Mouse (Mus musculus) midbrain, embryonic 12.5 days (tissue): ENCODE results near the gene Phactr3. TPM values are rescaled to one million over a fixed set of nuclear protein-coding genes. Genes with fewer than 3 reads are reported as not detected.
A peak's percentile ranks its signal among the peaks of the same experiment; 100 is the strongest.
"Not testable (repeated sequence)": the region's sequence is repeated elsewhere in the genome, so short reads cannot be mapped to it uniquely, and the experiment has no call there.

Experiments used
- ATAC-seq: fragments of 200-750 bp; cut with Nextera tagmentation; 2 replicates; pipeline ENCODE4 v1.8.0; 2017; ENCODE audit warnings: low read depth, moderate TSS enrichment, moderate library complexity; ENCODE audit not compliant: low FRiP score
- H3K27ac ChIP-seq: fragments of 300-500 bp; sonication (generic); replicated peaks from 2 replicates; pipeline ENCODE4 v1.5.1; 2016; ENCODE audit warnings: mild to moderate bottlenecking
- H3K27me3 ChIP-seq: fragments of 300-500 bp; sonication (generic); 2 replicates; pipeline ENCODE4 v1.6.1; 2016; ENCODE audit warnings: mild to moderate bottlenecking
- H3K36me3 ChIP-seq: fragments of 300-500 bp; sonication (generic); 2 replicates; pipeline ENCODE4 v1.6.1; 2016
- H3K4me1 ChIP-seq: fragments of 300-500 bp; sonication (generic); 2 replicates; pipeline ENCODE4 v1.6.1; 2016
- H3K4me2 ChIP-seq: fragments of 300-500 bp; sonication (generic); replicated peaks from 2 replicates; pipeline ENCODE4 v1.6.1; 2016; ENCODE audit warnings: mild to moderate bottlenecking, moderate library complexity
- H3K4me3 ChIP-seq: fragments of 300-500 bp; sonication (generic); 2 replicates; pipeline ENCODE4 v1.5.1; 2016; ENCODE audit warnings: mild to moderate bottlenecking
- H3K9ac ChIP-seq: fragments of 300-500 bp; sonication (generic); replicated peaks from 2 replicates; pipeline ENCODE4 v1.6.1; 2016; ENCODE audit warnings: mild to moderate bottlenecking, moderate library complexity
- H3K9me3 ChIP-seq: fragments of 300-500 bp; sonication (generic); 2 replicates; pipeline ENCODE4 v1.6.1; 2016; ENCODE audit warnings: mild to moderate bottlenecking
- WGBS: fragments of 180-500 bp; shearing (Covaris S2); methylation state at CpG from one replicate; pipeline ENCODE4 v1.1.7; 2016; 5-methylcytosine and 5-hydroxymethylcytosine counted together
- polyA plus RNA-seq: library from polyadenylated mRNA; unstranded; fragments of >200 nt; fragmentation: Nextera tagmentation; extraction: Ambion mirVana; gene quantifications from 2 replicates; pipeline ENCODE4 v1.2.1, GENCODE M21; 2016

Gene Phactr3
- polyA plus RNA-seq, 1 experiment from 2014 or later, result 19.1 TPM

- Histone ChIP-seq H3K4me3 (no peak overlapping the region), H3K27me3 (no peaks in the 10 kb centered on the region), H3K9ac (no peak overlapping the region), H3K4me1 (no peaks in the 10 kb centered on the region), H3K9me3 (no peaks in the 10 kb centered on the region), H3K27ac (no peak overlapping the region), H3K36me3 (no peaks in the 10 kb centered on the region), H3K4me2 (no peak overlapping the region)
- no peak for ATAC-seq
- WGBS, result 85% methylated on average over 10 of the region's 10 CpGs
Observed at GRCm38 (mm10) chr2:178321271-178321670, 202.5 kb downstream of the Phactr3 start.

- Histone ChIP-seq H3K27ac (no peak overlapping the region), H3K4me2 (no peak overlapping the region), H3K9ac (no peak overlapping the region), H3K9me3 (no peaks in the 10 kb centered on the region), H3K4me3 (no peak overlapping the region), H3K4me1 (peaks cover 10% of the 10 kb centered on the region), H3K27me3 (no peaks in the 10 kb centered on the region), H3K36me3 (no peaks in the 10 kb centered on the region)
- no peak for ATAC-seq
- 93% methylated on average over 3 of the region's 3 CpGs for WGBS
Observed at GRCm38 (mm10) chr2:178324410-178324809, 205.6 kb downstream of the Phactr3 start.

GRCm38 (mm10) chr2:178324818-178325217 lies 206.0 kb downstream of the Phactr3 start:
- ATAC-seq, result no peak
- Histone ChIP-seq H3K9me3 (no peaks in the 10 kb centered on the region), H3K4me1 (peaks cover 10% of the 10 kb centered on the region), H3K9ac (no peak overlapping the region), H3K4me3 (no peak overlapping the region), H3K27ac (no peak overlapping the region), H3K36me3 (no peaks in the 10 kb centered on the region), H3K27me3 (no peaks in the 10 kb centered on the region), H3K4me2 (no peak overlapping the region)
- WGBS, result 93% methylated on average over 4 of the region's 4 CpGs

GRCm38 (mm10) chr2:178326067-178326466 lies 207.3 kb downstream of the Phactr3 start:
- ATAC-seq, result no peak
- Histone ChIP-seq H3K36me3 (no peaks in the 10 kb centered on the region), H3K4me3 (no peak overlapping the region), H3K27me3 (no peaks in the 10 kb centered on the region), H3K9me3 (no peaks in the 10 kb centered on the region), H3K27ac (no peak overlapping the region), H3K4me2 (no peak overlapping the region), H3K4me1 (peaks cover 10% of the 10 kb centered on the region), H3K9ac (no peak overlapping the region)
- 93% methylated on average over 10 of the region's 10 CpGs for WGBS

GRCm38 (mm10) chr2:178326750-178327465 lies 208.1 kb downstream of the Phactr3 start:
- Histone ChIP-seq H3K4me1 (peaks cover 10% of the 10 kb centered on the region), H3K4me3 (no peak overlapping the region), H3K4me2 (peak overlapping the region; percentile 33; the same call in 1 of the 2 replicates), H3K27ac (peak overlapping the region; percentile 54; the same call in 1 of the 2 replicates), H3K9ac (no peak overlapping the region; the same call in 1 of the 2 replicates), H3K27me3 (no peaks in the 10 kb centered on the region), H3K36me3 (no peaks in the 10 kb centered on the region), H3K9me3 (no peaks in the 10 kb centered on the region)
- peak; percentile 38; the same call in 1 of the 2 replicates for ATAC-seq
- WGBS, result 37% methylated on average over 5 of the region's 5 CpGs

GRCm38 (mm10) chr2:178327466-178328040 lies 208.8 kb downstream of the Phactr3 start:
- 10% methylated on average over 12 of the region's 12 CpGs for WGBS
- H3K9me3 ChIP-seq, result no peaks in the 10 kb centered on the region
- peak; percentile 97 for ATAC-seq
- no peaks in the 10 kb centered on the region for H3K27me3 ChIP-seq
- 0 out of 2 replicates have a peak overlapping the region, but pooled peaks have one; percentile 4 for H3K9ac ChIP-seq
- peak overlapping the region; percentile 33 for H3K4me2 ChIP-seq
- H3K27ac ChIP-seq, result peak overlapping the region; percentile 54
- peak overlapping the region; percentile 3; the same call in 1 of the 2 replicates for H3K4me3 ChIP-seq
- H3K4me1 ChIP-seq, result peaks cover 10% of the 10 kb centered on the region
- 0 out of 2 replicates have a peak, but pooled peaks cover 4% of the 10 kb centered on the region for H3K36me3 ChIP-seq

- no peak overlapping the region for H3K4me3 ChIP-seq
- no peaks in the 10 kb centered on the region for H3K9me3 ChIP-seq
- H3K27ac ChIP-seq, result no peak overlapping the region
- WGBS, result 86% methylated on average over 5 of the region's 5 CpGs
- no peak overlapping the region for H3K4me2 ChIP-seq
- no peak overlapping the region for H3K9ac ChIP-seq
- no peak for ATAC-seq
- H3K36me3 ChIP-seq, result 0 out of 2 replicates have a peak, but pooled peaks cover 8% of the 10 kb centered on the region
- H3K4me1 ChIP-seq, result peaks cover 10% of the 10 kb centered on the region
- H3K27me3 ChIP-seq, result no peaks in the 10 kb centered on the region
Observed at GRCm38 (mm10) chr2:178329551-178329950, 210.8 kb downstream of the Phactr3 start.

- Histone ChIP-seq H3K4me3 (no peak overlapping the region), H3K36me3 (0 out of 2 replicates have a peak, but pooled peaks cover 8% of the 10 kb centered on the region), H3K27me3 (no peaks in the 10 kb centered on the region), H3K27ac (no peak overlapping the region), H3K4me1 (peaks cover 10% of the 10 kb centered on the region), H3K9ac (no peak overlapping the region), H3K4me2 (no peak overlapping the region), H3K9me3 (no peaks in the 10 kb centered on the region)
- ATAC-seq, result no peak
- 59% methylated on average over 1 of the region's 1 CpGs for WGBS
Observed at GRCm38 (mm10) chr2:178329986-178330385, 211.2 kb downstream of the Phactr3 start.

GRCm38 (mm10) chr2:178337878-178338277 lies 219.1 kb downstream of the Phactr3 start:
- H3K4me1 ChIP-seq, result no peaks in the 10 kb centered on the region
- no peak overlapping the region for H3K4me3 ChIP-seq
- 38% methylated on average over 1 of the region's 1 CpGs for WGBS
- H3K36me3 ChIP-seq, result 0 out of 2 replicates have a peak, but pooled peaks cover 1% of the 10 kb centered on the region
- ATAC-seq, result no peak
- H3K4me2 ChIP-seq, result no peak overlapping the region
- H3K27ac ChIP-seq, result no peak overlapping the region
- no peaks in the 10 kb centered on the region for H3K9me3 ChIP-seq
- no peaks in the 10 kb centered on the region for H3K27me3 ChIP-seq
- no peak overlapping the region for H3K9ac ChIP-seq

- peak; percentile 49; the same call in 1 of the 2 replicates for ATAC-seq
- H3K4me3 ChIP-seq, result no peak overlapping the region
- H3K9me3 ChIP-seq, result no peaks in the 10 kb centered on the region
- H3K4me2 ChIP-seq, result no peak overlapping the region
- no peak overlapping the region for H3K27ac ChIP-seq
- H3K9ac ChIP-seq, result no peak overlapping the region
- H3K36me3 ChIP-seq, result no peaks in the 10 kb centered on the region
- no peaks in the 10 kb centered on the region for H3K4me1 ChIP-seq
- no peaks in the 10 kb centered on the region for H3K27me3 ChIP-seq
- 0% methylated on average over 2 of the region's 2 CpGs for WGBS
Observed at GRCm38 (mm10) chr2:178339044-178339443, 220.3 kb downstream of the Phactr3 start.

- ATAC-seq, H3K27ac ChIP-seq, H3K9ac ChIP-seq, H3K27me3 ChIP-seq, H3K36me3 ChIP-seq, H3K4me1 ChIP-seq, H3K4me2 ChIP-seq, H3K9me3 ChIP-seq, H3K4me3 ChIP-seq: not testable (repeated sequence)
Observed at GRCm38 (mm10) chr2:178342105-178342504, 223.3 kb downstream of the Phactr3 start.

- Histone ChIP-seq H3K9ac (no peak overlapping the region), H3K4me1 (no peaks in the 10 kb centered on the region), H3K27ac (no peak overlapping the region), H3K4me3 (no peak overlapping the region), H3K27me3 (no peaks in the 10 kb centered on the region), H3K36me3 (no peaks in the 10 kb centered on the region), H3K4me2 (no peak overlapping the region), H3K9me3 (no peaks in the 10 kb centered on the region)
- no peak for ATAC-seq
- 77% methylated on average over 4 of the region's 4 CpGs for WGBS
Observed at GRCm38 (mm10) chr2:178342597-178342996, 223.8 kb downstream of the Phactr3 start.
